Mouse (Mus musculus) adrenal gland (tissue): Measurements from ENCODE around the gene Acoxl.

Source experiments
- intact Hi-C: fragments of 180-260 bp; cut with DNase I; formaldehyde crosslinking; loops from one replicate; pipeline ENCODE4 v1.15.1; 2025
- long read RNA-seq, 2 experiments: library from polyadenylated mRNA; unstranded; transcript quantifications; one replicate each; pipeline ENCODE4 v2.0.0; 2020; ENCODE audit warnings: borderline replicate concordance in 1 of 2; ENCODE audit not compliant: insufficient replicate concordance in 1 of 2

Gene Acoxl
- long read RNA-seq, experiment 1, partial matches to known transcripts = 0 of 1 reads
- long read RNA-seq, experiment 1, other reads (novel, unspliced or antisense) = 1 of 1 reads
- long read RNA-seq, experiment 2, partial matches to known transcripts = 1 of 1 reads
- long read RNA-seq, experiment 2, other reads (novel, unspliced or antisense) = 0 of 1 reads

DNA sequence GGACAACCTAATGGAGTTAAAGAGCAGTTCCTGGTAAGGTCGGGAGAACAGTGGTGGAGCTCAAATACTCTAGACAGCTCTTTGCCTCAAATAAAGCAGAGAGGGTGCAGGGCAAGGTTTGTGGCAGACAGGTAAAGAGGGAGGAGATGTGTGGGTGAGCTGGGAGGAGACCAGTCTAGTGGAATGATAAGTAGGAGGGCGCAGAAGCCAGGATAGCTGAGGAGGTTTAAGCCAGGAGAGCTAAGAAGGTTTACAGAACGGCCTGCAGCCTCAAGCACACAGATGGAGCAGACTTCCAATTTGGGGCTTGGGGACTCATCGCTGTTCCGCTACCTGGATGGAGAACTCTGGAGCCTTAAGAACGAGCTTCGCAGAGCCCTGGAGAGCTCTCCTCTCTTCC is at the start of gene Acoxl:
Gene Acoxl (plus strand): TSS at position 301 of the 400 bp plus-strand sequence.
- intact Hi-C loops = no loop called here

DNA sequence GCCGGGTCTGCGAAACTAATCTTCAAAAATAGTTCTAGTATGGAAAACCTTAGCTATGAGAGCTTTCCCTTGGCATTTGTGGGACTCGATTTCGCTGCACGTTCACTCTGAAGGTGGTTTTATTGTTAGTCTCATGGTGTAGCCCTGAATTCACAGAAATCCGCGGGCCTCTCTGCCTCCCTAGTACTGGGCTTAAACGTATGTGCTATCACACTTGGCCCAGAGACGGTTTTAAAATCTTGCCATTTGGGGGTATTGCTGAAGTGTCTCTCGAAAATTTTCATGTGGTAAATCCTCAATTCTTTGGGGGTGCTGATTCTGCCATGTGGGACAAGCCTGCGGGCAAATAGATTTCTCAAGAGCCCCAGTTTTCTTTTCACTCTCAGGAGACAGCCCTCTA is 49.5 kb upstream of the Acoxl start:
- intact Hi-C loops = no loop called here

GRCm38 (mm10) chr2:127789651-127790270 is 48.9 kb upstream of the Acoxl start:
- intact Hi-C loops = no loop called here

- intact Hi-C loops = no loop called here
Observed at GRCm38 (mm10) chr2:127791919-127792603, 46.6 kb upstream of the Acoxl start, which contains the start of gene Mtln. Gene Mtln, minus strand, starts transcription at chr2:127792488.

- intact Hi-C loops = no loop called here
Observed at GRCm38 (mm10) chr2:127831401-127832102, 7.1 kb upstream of the Acoxl start, which contains the start of gene Bub1. Gene Bub1, minus strand, starts transcription at chr2:127831865.

GRCm38 (mm10) chr2:127832103-127832832 is 6.4 kb upstream of the Acoxl start:
- intact Hi-C loops = no loop called here

GRCm38 (mm10) chr2:127832833-127833190 is 5.9 kb upstream of the Acoxl start:
- intact Hi-C loops = no loop called here

GRCm38 (mm10) chr2:127839425-127839824 is 749 bp downstream of the Acoxl start:
- intact Hi-C loops = no loop called here

- intact Hi-C loops = no loop called here
Observed at GRCm38 (mm10) chr2:127841402-127841801, 2.7 kb downstream of the Acoxl start.

DNA sequence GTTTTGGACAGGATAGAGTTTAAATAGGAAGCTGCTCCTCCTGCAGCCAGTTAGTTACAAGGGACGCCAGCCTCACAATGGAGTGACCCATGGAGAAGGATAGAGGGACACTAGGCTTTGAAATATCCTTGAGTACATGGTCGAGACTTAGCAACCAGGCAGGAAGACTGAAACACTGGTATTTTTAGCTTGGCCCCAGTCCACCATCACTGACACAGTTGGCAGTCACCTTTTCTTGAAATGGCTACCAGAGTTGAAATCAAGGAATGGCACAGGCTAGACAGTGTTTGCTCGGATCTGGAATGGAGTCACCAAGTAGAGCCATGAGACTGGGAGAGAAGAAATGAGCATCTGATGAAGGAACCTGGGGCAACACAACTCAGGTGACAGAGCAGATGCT is 3.7 kb downstream of the Acoxl start:
- intact Hi-C loops = no loop called here

DNA sequence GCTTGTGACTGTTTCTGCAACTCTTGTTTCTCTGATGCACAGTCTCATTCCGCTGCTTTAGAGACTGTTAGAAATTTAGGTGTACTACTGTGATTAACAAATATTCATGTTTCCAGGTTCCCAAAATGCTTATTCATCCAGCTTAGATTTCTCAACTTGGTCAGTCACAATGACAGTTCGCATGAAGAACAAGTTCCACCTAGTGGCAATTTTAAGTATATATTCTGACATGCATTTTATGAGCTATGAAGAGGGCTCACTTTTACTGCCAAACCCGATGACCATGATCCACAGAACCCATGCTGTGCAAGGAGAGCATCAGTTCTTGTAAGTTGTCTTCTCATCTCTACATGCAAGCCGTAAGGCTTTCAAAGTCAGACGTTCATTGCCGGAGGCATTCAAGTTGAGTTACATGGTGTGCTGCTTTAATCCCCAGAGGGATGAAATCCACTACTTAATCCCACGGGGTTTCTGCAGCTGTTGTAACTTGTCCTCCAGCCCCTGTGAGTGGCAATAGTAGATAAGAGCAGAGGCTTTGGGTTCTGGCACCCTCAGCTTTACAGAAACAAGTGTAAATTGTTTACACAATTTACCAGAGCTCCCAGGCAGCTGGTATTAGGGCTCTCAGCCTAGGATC is 6.8 kb downstream of the Acoxl start:
- intact Hi-C loops = no loop called here

DNA sequence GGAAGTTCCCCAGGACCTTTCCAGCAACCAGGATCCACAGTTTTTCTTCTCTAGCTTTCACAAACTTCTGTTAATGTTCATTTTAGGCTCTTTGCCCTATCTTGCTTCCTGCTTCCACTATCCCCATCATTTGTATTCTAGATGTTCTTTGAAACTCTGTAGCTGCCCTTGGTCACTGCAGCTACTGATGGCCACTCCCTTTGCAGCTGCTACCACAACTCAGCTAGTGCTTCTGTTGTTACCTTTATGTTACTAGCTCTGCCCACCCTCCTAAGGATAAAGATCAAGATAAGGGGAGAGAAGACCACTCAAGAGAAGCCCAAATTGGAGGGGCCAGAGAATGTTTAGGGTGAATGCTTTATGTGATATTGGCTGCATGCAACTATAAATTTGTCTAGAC is 7.3 kb downstream of the Acoxl start:
- intact Hi-C loops = no loop called here

GRCm38 (mm10) chr2:127846571-127846970 is 7.9 kb downstream of the Acoxl start:
- intact Hi-C loops = no loop called here

GRCm38 (mm10) chr2:127850371-127850770 is 11.7 kb downstream of the Acoxl start:
- intact Hi-C loops = no loop called here

DNA sequence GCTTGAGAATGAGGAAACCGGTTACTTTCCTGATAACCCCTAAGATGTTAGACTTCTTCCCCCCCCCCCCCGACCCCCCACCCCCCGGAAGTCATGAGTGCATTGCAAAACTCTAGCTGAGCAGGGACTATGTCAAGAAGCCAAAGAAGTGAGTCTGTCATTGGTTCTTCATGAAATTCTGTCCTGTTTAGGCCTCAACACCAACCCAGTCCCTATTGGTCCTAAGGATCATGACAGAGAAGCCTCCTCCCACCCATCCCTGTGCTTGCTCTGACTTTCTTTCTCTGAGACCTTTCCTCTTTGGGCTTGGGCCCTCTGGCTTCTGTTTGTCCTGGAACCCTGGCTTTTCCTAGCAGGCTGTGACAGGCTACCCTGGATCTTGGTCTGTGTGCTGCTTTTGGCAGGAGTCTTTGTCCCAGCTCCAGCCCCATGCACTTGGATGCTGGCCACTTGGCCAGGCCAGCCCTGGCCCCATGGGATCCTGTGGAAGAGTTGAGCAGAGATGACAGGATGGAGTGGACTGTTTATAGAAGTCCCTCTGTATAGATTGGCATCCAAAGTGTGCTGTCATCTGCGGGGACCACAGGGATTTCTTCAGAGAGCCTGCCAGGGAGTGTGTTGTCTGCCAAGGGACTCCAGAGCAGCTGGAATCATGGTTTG is 15.8 kb downstream of the Acoxl start:
- intact Hi-C loops = no loop called here

GRCm38 (mm10) chr2:127864381-127864780 is 25.7 kb downstream of the Acoxl start:
- intact Hi-C loops = no loop called here

GRCm38 (mm10) chr2:127881063-127881462 is 42.4 kb downstream of the Acoxl start:
- intact Hi-C loops = loop anchor here (10.0 kb wide), 1 partner anchor 134 kb away; no protein-coding TSS in a partner anchor

- intact Hi-C loops = loop anchor here (1.0 to 10.0 kb wide), 5 partner anchors 125 to 683 kb away; no protein-coding TSS in a partner anchor
Observed at GRCm38 (mm10) chr2:127889432-127889831, 50.8 kb downstream of the Acoxl start.

GRCm38 (mm10) chr2:127889979-127890378 is 51.3 kb downstream of the Acoxl start:
- intact Hi-C loops = loop anchor here (1.0 to 10.0 kb wide), 6 partner anchors 105 to 683 kb away; no protein-coding TSS in a partner anchor

DNA sequence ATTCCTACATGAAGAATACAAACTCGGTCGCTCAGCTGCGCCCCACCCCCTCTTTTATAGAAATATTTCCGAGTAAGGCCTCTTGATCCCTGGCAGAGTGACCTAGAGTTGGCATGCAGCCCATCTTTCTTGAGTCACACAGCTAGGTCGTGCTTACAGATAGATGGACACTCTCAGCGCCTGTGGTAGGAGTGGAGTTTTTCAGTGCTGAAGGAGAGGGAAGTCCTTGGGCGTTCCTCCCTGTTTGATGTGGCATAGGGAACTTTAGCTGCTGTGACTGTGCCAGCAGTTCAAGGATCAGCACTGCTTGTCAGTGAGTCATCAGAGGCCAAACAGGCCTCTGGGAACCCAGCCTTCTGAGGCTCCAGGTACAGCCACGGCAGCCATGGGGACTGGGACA is 51.9 kb downstream of the Acoxl start:
- intact Hi-C loops = loop anchor here (10.0 kb wide), 1 partner anchor 104 kb away; no protein-coding TSS in a partner anchor
